Mouse (Mus musculus) C2C12 (cell line): ENCODE measurements around the gene Zbtb17.

Experiments used
- CEBPB ChIP-seq: IDR thresholded peaks from one replicate; pipeline ENCODE4 v1.6.1; 2011; ENCODE audit warnings: low read depth, mild to moderate bottlenecking, control low read depth, moderate library complexity
- CTCF ChIP-seq: IDR thresholded peaks from one replicate; pipeline ENCODE4 v1.5.1; 2011; ENCODE audit not compliant: control insufficient read depth, insufficient read depth, insufficient read length
- MAX ChIP-seq: IDR thresholded peaks from one replicate; pipeline ENCODE4 v1.6.1; 2011; ENCODE audit warnings: mild to moderate bottlenecking, control low read depth
- MYOG ChIP-seq: IDR thresholded peaks from one replicate; pipeline ENCODE4 v1.6.1; 2011; ENCODE audit not compliant: control insufficient read depth, insufficient read length; ENCODE audit errors: extremely low read depth
- USF1 ChIP-seq: IDR thresholded peaks from one replicate; pipeline ENCODE4 v1.6.1; 2011; ENCODE audit warnings: low read depth, mild to moderate bottlenecking, control low read depth, moderate library complexity

GRCm38 (mm10) chr4:141432666-141433065 is 11.8 kb upstream of the Zbtb17 start:
- TF ChIP-seq MAX (no peak), CEBPB (no peak), CTCF (no peak), MYOG (no peak), USF1 (no peak)
